Mouse (Mus musculus): ENCODE measurements at regions not wholly inside any gene's neighbourhood (a gene's known extent, or its start where the extent isn't known, plus 50 kb on each side); places are given as distances from the start of the nearest gene placed in this dataset.

DNA sequence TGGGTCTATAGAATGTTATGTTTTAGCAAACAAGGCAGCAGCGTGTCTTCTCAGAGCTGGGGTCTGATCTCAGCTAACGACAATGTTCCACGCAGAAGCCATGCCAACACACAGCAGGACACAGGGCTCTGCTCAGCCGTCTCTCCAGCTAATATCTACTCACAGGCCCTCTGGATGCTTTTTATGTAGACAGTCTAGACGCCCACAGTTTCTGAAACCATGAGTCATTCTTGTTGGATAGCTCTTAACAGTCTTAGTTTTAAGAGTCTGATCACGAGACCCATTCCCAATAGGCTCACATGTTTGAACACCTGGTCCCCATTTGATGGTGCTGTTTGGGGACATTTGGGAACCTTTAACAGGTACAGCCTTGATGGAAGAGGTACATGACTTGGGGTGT lies 171.7 kb upstream of the Runx1 start:
- Histone ChIP-seq H3K36me3 (replicated peaks) (no peaks in the 10 kb centered on the region), H3K27ac (no peak overlapping the region), H3K27me3 (no peaks in the 10 kb centered on the region), H3K9me3 (no peaks in the 10 kb centered on the region), H3K4me2 (no peak overlapping the region), H3K4me3 (replicated peaks) (no peak overlapping the region), H3K9ac (no peak overlapping the region), H3K4me1 (no peaks in the 10 kb centered on the region)
- WGBS = 71% methylated on average over 6 of the region's 6 CpGs
- no peak for ATAC-seq (ENCODE audit: low FRiP score)

DNA sequence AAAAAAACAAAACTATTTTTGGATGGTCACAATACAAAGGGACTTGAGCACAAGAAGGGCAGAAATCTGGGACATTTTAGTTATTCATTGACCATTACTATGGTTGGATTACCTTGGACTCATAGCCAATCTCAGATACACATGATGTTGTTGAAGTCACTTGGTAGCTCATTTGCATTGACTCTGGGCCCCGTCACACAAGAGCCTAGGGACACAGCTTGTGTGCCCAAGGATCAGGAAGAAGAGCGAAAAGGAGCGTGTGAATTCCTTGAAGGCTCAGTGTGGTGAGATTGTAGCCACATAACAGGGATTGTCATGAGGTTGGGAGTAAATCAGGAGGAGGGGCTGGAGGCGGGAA lies 170.0 kb upstream of the Runx1 start:
- WGBS = 89% methylated on average over 4 of the region's 4 CpGs
- Histone ChIP-seq H3K4me3 (replicated peaks) (no peak overlapping the region), H3K9ac (no peak overlapping the region), H3K27me3 (no peaks in the 10 kb centered on the region), H3K36me3 (replicated peaks) (no peaks in the 10 kb centered on the region), H3K27ac (no peak overlapping the region), H3K9me3 (no peaks in the 10 kb centered on the region), H3K4me2 (no peak overlapping the region), H3K4me1 (no peaks in the 10 kb centered on the region; the same call in none of the 2 replicates)
- no peak for ATAC-seq (ENCODE audit: low FRiP score)

DNA sequence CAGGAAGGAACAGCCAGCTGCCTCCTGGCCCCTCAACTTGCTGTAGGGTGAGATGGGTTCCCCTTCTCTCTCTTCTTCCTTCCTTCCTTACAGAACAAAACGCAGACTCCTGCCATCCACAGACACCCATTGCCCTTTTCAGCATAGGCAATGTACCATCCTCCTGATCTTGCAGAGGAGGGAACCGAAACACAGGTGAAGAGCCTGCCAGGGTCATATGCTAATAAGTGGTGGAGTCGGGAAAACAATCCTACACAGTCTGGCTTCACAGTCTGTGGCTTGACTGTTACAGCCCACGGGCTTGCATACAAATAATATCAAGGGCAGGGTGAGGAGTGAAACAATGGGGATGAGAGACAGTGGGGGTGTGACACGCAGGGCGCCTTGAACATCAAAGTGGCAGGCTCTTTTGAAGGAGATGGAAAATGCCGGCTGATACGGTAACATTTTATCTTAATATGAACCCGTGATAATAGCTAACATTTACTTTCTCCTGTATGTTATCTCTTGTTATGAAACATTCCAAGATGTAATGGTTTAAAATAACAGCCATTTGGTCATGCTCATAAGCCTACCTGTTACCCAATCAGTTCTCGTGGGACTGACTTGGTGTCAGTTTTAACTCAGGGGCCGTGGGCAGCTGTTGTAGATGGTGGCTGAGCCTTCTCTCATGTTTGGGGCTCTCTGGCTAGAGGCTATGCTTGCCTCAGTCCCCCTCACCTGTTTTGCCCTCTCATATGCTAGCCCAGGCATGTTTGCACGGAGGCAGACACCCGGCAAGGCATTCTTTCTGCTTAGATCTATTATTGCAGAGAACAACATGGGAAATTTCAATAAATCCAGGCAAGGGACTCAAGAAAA lies 169.4 kb upstream of the Runx1 start:
- Histone ChIP-seq H3K27ac (no peak overlapping the region), H3K9ac (no peak overlapping the region), H3K4me2 (no peak overlapping the region), H3K4me3 (replicated peaks) (no peak overlapping the region), H3K9me3 (no peaks in the 10 kb centered on the region), H3K4me1 (no peaks in the 10 kb centered on the region; the same call in none of the 2 replicates), H3K27me3 (no peaks in the 10 kb centered on the region), H3K36me3 (replicated peaks) (no peaks in the 10 kb centered on the region)
- WGBS = 82% methylated on average over 13 of the region's 13 CpGs
- ATAC-seq (ENCODE audit: low FRiP score) = no peak

DNA sequence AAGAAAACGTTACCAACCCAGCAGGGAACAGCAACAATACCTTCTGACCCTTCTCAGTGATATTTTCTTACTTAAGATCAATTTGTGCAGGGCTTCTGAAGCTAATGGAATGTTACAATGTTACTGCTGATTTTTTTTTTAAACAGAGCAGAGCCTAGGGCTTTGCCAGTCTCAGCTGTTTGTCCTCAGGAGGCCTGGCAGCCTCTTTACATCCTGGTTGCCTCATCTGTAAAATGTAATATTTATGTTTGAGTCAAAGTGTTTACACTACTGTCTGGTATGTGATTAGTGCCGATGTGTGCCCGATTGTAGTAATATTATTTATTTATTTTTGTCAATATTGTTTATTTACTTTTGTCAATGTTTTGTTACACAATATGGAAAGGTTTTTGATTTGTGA lies 166.9 kb upstream of the Runx1 start:
- H3K9ac ChIP-seq = no peak overlapping the region
- no peaks in the 10 kb centered on the region for H3K36me3 ChIP-seq (replicated peaks)
- H3K4me2 ChIP-seq = no peak overlapping the region
- H3K9me3 ChIP-seq = no peaks in the 10 kb centered on the region
- no peak overlapping the region for H3K4me3 ChIP-seq (replicated peaks)
- H3K27ac ChIP-seq = no peak overlapping the region
- H3K27me3 ChIP-seq = no peaks in the 10 kb centered on the region
- WGBS = 70% methylated on average over 3 of the region's 3 CpGs
- H3K4me1 ChIP-seq = no peaks in the 10 kb centered on the region; the same call in none of the 2 replicates
- ATAC-seq (ENCODE audit: low FRiP score) = no peak

DNA sequence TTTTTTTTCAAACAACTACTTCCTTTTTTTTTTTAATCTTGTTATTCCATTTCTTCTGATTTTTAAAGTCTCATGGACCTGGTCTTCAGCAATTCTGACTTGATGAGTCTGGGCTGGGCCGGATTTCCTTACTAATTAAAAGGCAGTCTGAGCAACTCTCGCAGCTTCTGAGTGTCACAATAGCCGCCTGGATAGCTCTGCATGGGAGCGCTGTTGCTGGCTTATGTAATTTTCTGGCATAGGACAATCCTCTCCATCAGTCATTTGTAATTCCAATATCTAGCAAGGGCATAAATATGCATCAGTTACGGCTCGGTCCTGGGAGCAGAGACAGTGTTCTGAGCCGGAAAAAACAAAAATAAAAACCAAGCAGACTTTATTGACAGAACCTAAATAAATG lies 165.5 kb upstream of the Runx1 start:
- ATAC-seq (ENCODE audit: low FRiP score) = no peak
- no peak overlapping the region for H3K4me3 ChIP-seq (replicated peaks)
- H3K27ac ChIP-seq = no peak overlapping the region
- H3K9me3 ChIP-seq = no peaks in the 10 kb centered on the region
- H3K9ac ChIP-seq = no peak overlapping the region
- H3K4me1 ChIP-seq = peaks cover 2% of the 10 kb centered on the region
- no peaks in the 10 kb centered on the region for H3K27me3 ChIP-seq
- no peaks in the 10 kb centered on the region for H3K36me3 ChIP-seq (replicated peaks)
- no peak overlapping the region for H3K4me2 ChIP-seq
- whole genome bisulfite sequencing = 25% methylated on average over 7 of the region's 7 CpGs

DNA sequence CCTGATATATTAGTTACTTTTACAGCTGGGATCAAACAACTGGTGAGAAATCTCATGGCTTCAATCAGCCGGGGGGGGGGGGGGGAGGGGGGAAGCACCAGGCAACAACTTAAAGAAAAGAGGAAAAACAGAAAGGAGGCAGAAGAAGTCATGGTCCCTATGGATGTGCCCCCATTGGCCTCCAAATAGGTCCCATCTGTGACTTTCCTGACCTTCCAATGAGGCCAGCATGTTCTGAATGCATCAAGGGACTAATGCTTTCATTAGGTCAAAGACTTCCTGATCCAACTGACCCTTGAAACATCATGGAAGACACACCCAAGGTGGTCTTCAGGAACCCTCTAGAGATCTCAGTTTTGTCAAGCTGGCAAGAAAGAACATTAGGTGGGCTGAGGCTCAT lies 162.5 kb upstream of the Runx1 start:
- no peak overlapping the region for H3K4me3 ChIP-seq (replicated peaks)
- no peak overlapping the region for H3K9ac ChIP-seq
- peaks cover 16% of the 10 kb centered on the region for H3K4me1 ChIP-seq
- ATAC-seq (ENCODE audit: low FRiP score) = no peak
- H3K9me3 ChIP-seq = no peaks in the 10 kb centered on the region
- H3K27me3 ChIP-seq = no peaks in the 10 kb centered on the region
- 71% methylated on average over 1 of the region's 1 CpGs for whole genome bisulfite sequencing
- no peak overlapping the region for H3K27ac ChIP-seq
- H3K4me2 ChIP-seq = no peak overlapping the region
- H3K36me3 ChIP-seq (replicated peaks) = no peaks in the 10 kb centered on the region

DNA sequence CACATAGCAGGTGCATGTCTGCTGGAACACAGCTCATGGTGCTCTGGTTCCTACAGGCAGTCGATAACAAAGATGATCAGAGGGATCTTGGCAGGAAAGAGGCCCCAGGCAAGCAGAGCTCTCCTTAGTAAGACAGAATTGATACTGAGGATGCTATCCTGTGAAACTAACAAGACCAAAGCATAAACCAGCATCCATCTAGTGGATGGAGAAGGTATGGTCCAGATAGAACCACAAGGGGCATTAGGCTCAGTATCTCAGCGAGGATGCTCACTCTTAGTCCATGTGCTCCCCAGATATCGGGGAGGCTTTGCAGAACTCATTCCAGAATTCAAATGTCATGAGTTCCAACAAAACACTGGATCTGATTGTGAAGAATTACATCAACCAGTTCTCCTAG lies 162.1 kb upstream of the Runx1 start:
- no peak for ATAC-seq (ENCODE audit: low FRiP score)
- no peak overlapping the region for H3K4me3 ChIP-seq (replicated peaks)
- H3K9me3 ChIP-seq = no peaks in the 10 kb centered on the region
- WGBS = 83% methylated on average over 3 of the region's 3 CpGs
- no peaks in the 10 kb centered on the region for H3K36me3 ChIP-seq (replicated peaks)
- no peaks in the 10 kb centered on the region for H3K27me3 ChIP-seq
- no peak overlapping the region for H3K4me2 ChIP-seq
- H3K4me1 ChIP-seq = peaks cover 16% of the 10 kb centered on the region
- H3K9ac ChIP-seq = no peak overlapping the region
- H3K27ac ChIP-seq = no peak overlapping the region

DNA sequence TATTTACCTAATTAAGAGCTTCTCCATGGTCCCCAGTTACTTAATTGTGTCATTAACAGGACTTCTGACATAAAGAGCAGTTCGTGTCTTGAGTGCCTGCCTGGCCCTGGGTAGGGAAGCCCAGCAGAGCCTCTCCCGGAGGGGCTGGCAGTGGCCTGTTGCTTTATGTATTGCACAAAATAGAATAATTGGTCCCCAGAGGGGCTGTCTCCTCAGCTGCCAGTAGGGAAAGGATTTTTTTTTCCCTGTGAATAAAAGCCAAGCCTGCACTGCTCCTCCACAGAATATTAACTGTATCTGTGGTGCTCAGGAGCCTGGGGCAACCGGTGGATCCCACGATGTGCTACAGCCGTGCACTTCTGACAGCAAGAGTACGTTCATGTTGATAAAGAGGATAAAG lies 159.8 kb upstream of the Runx1 start:
- Histone ChIP-seq H3K9me3 (no peaks in the 10 kb centered on the region), H3K27ac (no peak overlapping the region), H3K27me3 (no peaks in the 10 kb centered on the region), H3K4me3 (replicated peaks) (no peak overlapping the region), H3K4me1 (peaks cover 16% of the 10 kb centered on the region), H3K4me2 (peak overlapping the region; percentile 2; the same call in 1 of the 2 replicates), H3K9ac (no peak overlapping the region), H3K36me3 (replicated peaks) (no peaks in the 10 kb centered on the region)
- ATAC-seq (ENCODE audit: low FRiP score) = peak; percentile 61; the same call in 1 of the 2 replicates
- WGBS = 25% methylated on average over 6 of the region's 6 CpGs

DNA sequence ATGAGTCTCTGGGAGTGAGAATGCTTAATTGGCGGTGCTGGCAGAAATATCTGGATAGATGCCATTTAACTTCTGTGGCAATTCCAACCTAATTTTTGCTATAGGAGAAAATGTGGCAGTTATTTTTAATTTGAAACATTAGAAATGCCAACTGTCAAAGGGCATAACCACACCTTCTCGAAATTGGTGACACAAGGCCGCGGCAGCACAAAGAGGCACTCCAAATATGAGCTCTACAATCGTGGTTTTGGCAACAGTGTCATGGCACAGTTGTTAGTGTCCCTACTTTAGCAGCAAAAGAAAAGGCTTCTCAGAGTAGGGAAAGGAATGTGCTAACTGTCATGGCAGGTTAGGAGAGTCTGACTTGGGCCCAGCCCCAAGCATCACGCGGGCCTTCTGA lies 157.0 kb upstream of the Runx1 start:
- no peak overlapping the region for H3K4me2 ChIP-seq

DNA sequence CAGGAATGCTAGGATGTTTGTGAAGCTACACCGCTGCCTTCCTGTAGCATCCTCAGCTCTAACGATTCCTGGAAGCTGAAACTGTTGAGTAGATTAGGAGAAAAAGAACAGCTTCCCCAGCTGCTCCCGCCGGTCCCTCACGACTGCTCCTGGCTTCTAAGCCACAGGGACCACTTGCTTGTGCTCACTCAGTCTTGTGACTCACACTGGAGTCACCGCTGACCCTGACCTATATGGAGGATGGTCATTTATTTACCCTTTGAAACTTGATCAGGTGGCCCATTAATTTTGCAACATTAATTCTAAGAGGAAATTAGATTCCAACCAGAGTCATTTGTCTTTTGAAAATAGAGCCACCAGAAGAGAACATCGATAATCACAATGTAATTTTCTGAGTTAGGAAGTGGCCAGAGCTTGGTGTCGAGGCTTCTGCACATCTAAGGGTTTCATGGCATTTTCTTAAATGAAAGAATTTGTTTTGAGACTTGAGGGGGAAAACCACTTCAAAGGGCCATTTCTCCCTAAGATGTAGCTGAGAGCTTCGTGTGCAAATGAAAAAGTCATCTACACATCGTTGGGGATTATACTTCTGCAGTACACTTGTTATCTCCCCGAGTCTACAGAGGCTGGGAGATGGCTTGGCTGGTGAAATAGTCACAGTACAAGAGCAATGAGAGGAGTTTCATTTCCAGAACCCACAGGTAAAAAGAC lies 153.8 kb upstream of the Runx1 start:
- no peaks in the 10 kb centered on the region for H3K4me1 ChIP-seq
- no peak for ATAC-seq (ENCODE audit: low FRiP score)
- H3K9me3 ChIP-seq = no peaks in the 10 kb centered on the region
- WGBS = 81% methylated on average over 11 of the region's 11 CpGs
- no peaks in the 10 kb centered on the region for H3K27me3 ChIP-seq
- no peak overlapping the region for H3K4me3 ChIP-seq (replicated peaks)
- H3K4me2 ChIP-seq = no peak overlapping the region
- H3K27ac ChIP-seq = no peak overlapping the region
- H3K36me3 ChIP-seq (replicated peaks) = no peaks in the 10 kb centered on the region
- no peak overlapping the region for H3K9ac ChIP-seq

More for the DNA sequence above, 157.0 kb upstream of the Runx1 start:
- Histone ChIP-seq H3K36me3 (replicated peaks) (no peaks in the 10 kb centered on the region), H3K4me1 (peaks cover 16% of the 10 kb centered on the region), H3K27me3 (no peaks in the 10 kb centered on the region), H3K4me3 (replicated peaks) (no peak overlapping the region), H3K27ac (no peak overlapping the region), H3K9me3 (no peaks in the 10 kb centered on the region), H3K9ac (no peak overlapping the region)
- no peak for ATAC-seq (ENCODE audit: low FRiP score)
- WGBS = 93% methylated on average over 7 of the region's 7 CpGs

DNA sequence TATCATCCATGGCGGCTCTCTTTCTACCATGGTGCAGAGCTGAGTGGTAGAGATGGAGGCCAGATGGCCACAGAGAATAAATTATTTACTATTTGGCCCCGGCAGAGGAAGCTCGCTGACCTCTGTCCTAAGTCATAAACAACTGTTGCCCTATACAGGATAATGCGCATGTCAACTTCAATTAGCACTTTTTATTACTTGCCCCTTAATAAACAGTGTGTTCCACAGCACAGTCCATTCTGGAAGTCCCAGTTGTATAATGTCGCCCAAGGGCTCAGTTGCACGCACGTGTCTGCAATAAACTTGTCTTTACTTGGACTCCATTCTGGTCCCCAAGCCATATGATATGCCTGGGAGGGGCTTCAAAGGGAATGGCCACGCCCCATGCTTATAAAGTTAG lies 150.1 kb upstream of the Runx1 start:
- WGBS = 93% methylated on average over 8 of the region's 8 CpGs
- no peaks in the 10 kb centered on the region for H3K4me1 ChIP-seq
- no peak overlapping the region for H3K4me2 ChIP-seq
- no peaks in the 10 kb centered on the region for H3K36me3 ChIP-seq (replicated peaks)
- no peak overlapping the region for H3K27ac ChIP-seq
- no peak overlapping the region for H3K9ac ChIP-seq
- H3K4me3 ChIP-seq (replicated peaks) = no peak overlapping the region
- H3K27me3 ChIP-seq = no peaks in the 10 kb centered on the region
- ATAC-seq (ENCODE audit: low FRiP score) = no peak
- H3K9me3 ChIP-seq = no peaks in the 10 kb centered on the region

DNA sequence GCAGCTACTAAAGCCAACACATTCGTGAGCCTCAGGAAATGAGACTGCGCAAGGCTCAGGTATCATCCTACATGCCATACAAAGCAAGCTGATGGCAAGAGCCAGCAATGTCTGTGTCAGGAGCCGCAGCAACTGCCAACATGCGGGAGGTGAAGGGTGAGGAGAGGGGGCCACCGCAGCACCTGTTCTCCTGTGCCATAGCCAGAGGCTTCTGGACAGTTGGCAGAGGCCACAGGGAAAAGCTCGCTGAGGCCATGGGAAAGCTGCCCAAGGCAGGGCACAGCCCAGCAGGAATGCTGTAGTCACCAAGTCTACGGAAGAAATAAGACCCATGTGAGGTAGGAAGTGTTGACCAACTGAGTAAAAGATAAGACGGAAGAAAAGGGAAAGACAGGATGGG lies 149.1 kb upstream of the Runx1 start:
- H3K27me3 ChIP-seq = no peaks in the 10 kb centered on the region
- H3K4me1 ChIP-seq = no peaks in the 10 kb centered on the region
- ATAC-seq (ENCODE audit: low FRiP score) = no peak
- no peak overlapping the region for H3K4me3 ChIP-seq (replicated peaks)
- no peak overlapping the region for H3K9ac ChIP-seq
- WGBS = 91% methylated on average over 8 of the region's 8 CpGs
- H3K27ac ChIP-seq = no peak overlapping the region
- H3K4me2 ChIP-seq = no peak overlapping the region
- no peaks in the 10 kb centered on the region for H3K9me3 ChIP-seq
- no peaks in the 10 kb centered on the region for H3K36me3 ChIP-seq (replicated peaks)

DNA sequence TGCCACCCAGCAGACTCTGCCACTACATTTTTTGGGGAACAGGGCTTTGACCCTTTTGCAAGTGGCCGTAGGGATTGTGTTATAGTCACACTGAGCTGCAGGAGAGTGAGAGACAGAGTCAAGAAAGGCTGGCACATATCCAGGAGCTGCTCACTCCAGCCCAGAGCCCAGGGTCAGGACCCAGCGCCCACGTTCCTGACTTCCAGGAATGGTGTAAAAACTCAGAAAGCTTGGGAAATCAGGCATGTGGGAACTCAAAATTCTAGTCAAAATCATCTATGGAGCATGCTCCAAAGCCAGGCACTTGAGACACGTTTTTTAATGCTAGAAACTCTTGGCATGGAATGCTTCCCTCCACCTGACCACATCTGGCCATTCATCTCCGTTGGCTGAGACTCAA lies 146.7 kb upstream of the Runx1 start:
- Histone ChIP-seq H3K9ac (no peak overlapping the region), H3K27ac (no peak overlapping the region), H3K4me2 (no peak overlapping the region), H3K9me3 (no peaks in the 10 kb centered on the region), H3K27me3 (no peaks in the 10 kb centered on the region), H3K4me1 (no peaks in the 10 kb centered on the region), H3K4me3 (replicated peaks) (no peak overlapping the region), H3K36me3 (replicated peaks) (no peaks in the 10 kb centered on the region)
- ATAC-seq (ENCODE audit: low FRiP score) = no peak
- WGBS = 80% methylated on average over 5 of the region's 5 CpGs
